Mouse (Mus musculus) neural tube, embryonic 12.5 days (tissue): ENCODE results near the gene Dusp6. TPM values are rescaled to one million over a fixed set of nuclear protein-coding genes. Genes with fewer than 3 reads are reported as not detected.

Experiments
- ATAC-seq: fragments of 200-750 bp; cut with Nextera tagmentation; 2 replicates; pipeline ENCODE4 v1.8.0; 2017; ENCODE audit warnings: low read depth, mild to moderate bottlenecking, moderate TSS enrichment, moderate library complexity; ENCODE audit not compliant: low FRiP score
- H3K27ac ChIP-seq: fragments of 300-500 bp; sonication (generic); 2 replicates; pipeline ENCODE4 v1.5.1; 2016
- H3K27me3 ChIP-seq: fragments of 300-500 bp; sonication (generic); replicated peaks from 2 replicates; pipeline ENCODE4 v1.6.1; 2016; ENCODE audit warnings: mild to moderate bottlenecking
- H3K36me3 ChIP-seq: fragments of 300-500 bp; sonication (generic); 2 replicates; pipeline ENCODE4 v1.6.1; 2016; ENCODE audit warnings: mild to moderate bottlenecking
- H3K4me1 ChIP-seq: fragments of 300-500 bp; sonication (generic); 2 replicates; pipeline ENCODE4 v1.6.1; 2016
- H3K4me2 ChIP-seq: fragments of 300-500 bp; sonication (generic); replicated peaks from 2 replicates; pipeline ENCODE4 v1.6.1; 2016; ENCODE audit warnings: mild to moderate bottlenecking
- H3K4me3 ChIP-seq: fragments of 300-500 bp; sonication (generic); 2 replicates; pipeline ENCODE4 v1.5.1; 2016
- H3K9ac ChIP-seq: fragments of 300-500 bp; sonication (generic); 2 replicates; pipeline ENCODE4 v1.6.1; 2016; ENCODE audit warnings: mild to moderate bottlenecking
- H3K9me3 ChIP-seq: fragments of 300-500 bp; sonication (generic); 2 replicates; pipeline ENCODE4 v1.6.1; 2016; ENCODE audit warnings: mild to moderate bottlenecking
- WGBS: fragments of 180-500 bp; shearing (Covaris S2); methylation state at CpG from one replicate; pipeline ENCODE4 v1.1.7; 2016; 5-methylcytosine and 5-hydroxymethylcytosine counted together
- polyA plus RNA-seq: library from polyadenylated mRNA; unstranded; fragments of >200 nt; fragmentation: Nextera tagmentation; extraction: Ambion mirVana; gene quantifications from 2 replicates; pipeline ENCODE4 v1.2.1, GENCODE M21; 2016

Gene Dusp6
- polyA plus RNA-seq, 1 experiment from 2014 or later: 38.7 TPM

DNA sequence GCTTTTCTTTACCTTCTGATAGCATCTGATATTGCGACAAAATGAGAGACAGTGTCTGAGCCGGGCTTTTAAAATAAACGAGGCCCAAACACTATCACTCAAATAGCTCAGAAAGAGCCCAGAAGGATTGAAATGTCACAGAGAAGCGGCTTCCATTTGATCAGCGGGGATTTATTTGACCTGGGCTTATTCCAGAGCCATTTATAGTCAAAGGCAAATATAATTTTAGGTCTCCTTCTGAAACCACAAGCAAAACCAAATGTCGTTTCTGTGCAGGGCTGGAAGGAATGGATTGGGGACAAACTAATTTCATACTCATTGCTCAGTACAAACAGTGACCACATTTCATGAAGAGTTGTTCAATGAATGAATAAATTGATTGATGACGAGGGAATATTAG, 51.3 kb downstream of the Dusp6 start:
- no peaks in the 10 kb centered on the region for H3K4me1 ChIP-seq
- no peak overlapping the region for H3K4me2 ChIP-seq
- H3K9ac ChIP-seq: no peak overlapping the region
- ATAC-seq: no peak
- H3K27ac ChIP-seq: no peak overlapping the region
- no peaks in the 10 kb centered on the region for H3K27me3 ChIP-seq
- no peaks in the 10 kb centered on the region for H3K9me3 ChIP-seq
- WGBS: 87% methylated on average over 7 of the region's 7 CpGs
- H3K36me3 ChIP-seq: no peaks in the 10 kb centered on the region
- no peak overlapping the region for H3K4me3 ChIP-seq

DNA sequence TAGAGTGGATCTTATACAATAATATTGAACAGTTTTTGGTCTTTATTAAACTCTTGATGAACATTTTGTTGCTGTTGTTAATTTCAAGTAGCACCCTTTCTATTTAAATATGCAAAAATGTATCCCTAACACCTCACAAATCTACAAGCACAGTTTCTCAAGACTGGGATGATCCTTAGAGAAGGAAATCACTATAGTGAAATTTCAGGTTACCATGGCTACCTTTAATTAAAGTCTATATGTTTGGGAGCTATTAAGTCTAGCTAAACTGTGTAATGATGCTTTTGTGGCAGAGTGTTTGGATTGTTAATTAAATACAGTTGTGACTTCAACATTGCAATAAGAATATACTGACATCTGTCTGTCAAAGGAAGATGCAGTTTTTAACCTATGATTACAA, 54.0 kb downstream of the Dusp6 start:
- Histone ChIP-seq H3K27me3 (no peaks in the 10 kb centered on the region), H3K4me2 (no peak overlapping the region), H3K4me3 (no peak overlapping the region), H3K9me3 (no peaks in the 10 kb centered on the region), H3K4me1 (no peaks in the 10 kb centered on the region), H3K36me3 (no peaks in the 10 kb centered on the region), H3K9ac (no peak overlapping the region), H3K27ac (no peak overlapping the region)
- no peak for ATAC-seq

Other genes starting within 250 kb of the Dusp6 start
- 17.7 and 21.9 TPM in 2 replicates for gene Poc1b, start 156.2 kb upstream of the Dusp6 start, polyA plus RNA-seq
- 4.6 and 5.0 TPM in 2 replicates for gene Galnt4, start 155.1 kb upstream of the Dusp6 start, polyA plus RNA-seq
- 0.16 TPM in 1 of 2 replicates, not detected in the other for gene Phxr2, start 136.9 kb upstream of the Dusp6 start, polyA plus RNA-seq